Mouse (Mus musculus) limb, embryonic 13.5 days (tissue): ENCODE measurements around the gene Gm3435. TPM values are rescaled to one million over a fixed set of nuclear protein-coding genes. Genes with fewer than 3 reads are reported as not detected.

Experiments
- polyA plus RNA-seq: library from polyadenylated mRNA; unstranded; fragments of >200 nt; fragmentation: Nextera tagmentation; extraction: Ambion mirVana; gene quantifications from 2 replicates; pipeline ENCODE4 v1.2.1, GENCODE M21; 2015

Gene Gm3435
- polyA plus RNA-seq, 1 experiment from 2014 or later, result 7.8 TPM

Other genes with a start within 250 kb of the Gm3435 start
- 3.9 and 5.6 TPM in 2 replicates for gene Wdr27, start 67.0 kb upstream of the Gm3435 start, polyA plus RNA-seq
- gene 1600012H06Rik, start 67.0 kb upstream of the Gm3435 start, polyA plus RNA-seq, result 31.5 and 32.7 TPM in 2 replicates
- 32.1 and 34.6 TPM in 2 replicates for gene Phf10, start 48.9 kb upstream of the Gm3435 start, polyA plus RNA-seq
- gene 9030025P20Rik, start 31.7 kb upstream of the Gm3435 start, polyA plus RNA-seq, result 10.9 and 11.0 TPM in 2 replicates
- 0.86 TPM in 1 of 2 replicates, not detected in the other for gene Gm3417, start 31.4 kb upstream of the Gm3435 start, polyA plus RNA-seq
- 91.4 and 95.4 TPM in 2 replicates for gene Ermard, start 31.0 kb downstream of the Gm3435 start, polyA plus RNA-seq
- gene Tcte3, start 31.3 kb downstream of the Gm3435 start, polyA plus RNA-seq, result 0.32 and 0.39 TPM in 2 replicates
- gene Gm3448, start 31.4 kb downstream of the Gm3435 start, polyA plus RNA-seq, result 3.3 and 3.8 TPM in 2 replicates